Mouse (Mus musculus) spleen, adult 18-20 months (tissue): Measurements from ENCODE around the gene Dhx32.

ENCODE experiments used
- DNase-seq, 2 experiments: peaks; one replicate each; pipeline ENCODE4 v3.0.0; 2022; ENCODE audit warnings: mixed read lengths in 2 of 2

Gene Dhx32

DNA sequence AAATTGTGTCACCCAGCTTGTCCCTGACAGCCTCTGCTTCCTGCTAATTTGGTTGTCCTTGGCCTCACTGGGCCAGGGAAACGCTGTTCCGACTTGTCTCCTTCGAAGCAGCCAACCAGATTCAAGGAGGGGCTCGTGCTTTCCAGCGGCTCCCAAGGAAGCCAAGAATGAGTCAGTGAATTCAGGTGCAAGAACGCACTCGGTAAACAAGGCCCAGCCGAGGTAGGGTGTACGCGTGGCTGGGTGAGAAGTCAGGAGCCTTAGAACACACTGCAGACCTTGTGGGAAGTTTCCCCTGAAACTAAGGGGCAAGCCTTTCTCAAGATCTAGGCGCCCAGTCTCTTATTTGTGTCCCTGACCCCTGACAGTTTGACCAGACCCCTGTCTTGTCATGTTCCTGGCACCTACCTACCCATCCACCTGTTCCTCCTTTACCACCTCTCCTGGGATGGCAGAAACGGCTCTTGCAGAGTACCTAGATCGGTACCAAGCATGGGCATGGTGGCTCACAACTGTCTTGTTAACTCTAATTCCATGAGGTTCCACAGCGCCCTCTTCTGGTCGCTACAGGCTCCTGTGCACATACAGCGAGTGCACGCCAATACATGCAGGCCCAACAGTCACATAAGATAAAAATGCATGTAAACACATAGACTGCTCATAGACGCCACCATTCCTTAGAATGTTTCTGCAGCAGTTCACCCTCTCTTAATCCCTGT is at the start of gene Dhx32:
TSS of gene Dhx32 (minus strand) at position 10 of the 719 bp plus-strand sequence.
- DNase-seq = peak in 1 of 2 experiments; percentile 25

DNA sequence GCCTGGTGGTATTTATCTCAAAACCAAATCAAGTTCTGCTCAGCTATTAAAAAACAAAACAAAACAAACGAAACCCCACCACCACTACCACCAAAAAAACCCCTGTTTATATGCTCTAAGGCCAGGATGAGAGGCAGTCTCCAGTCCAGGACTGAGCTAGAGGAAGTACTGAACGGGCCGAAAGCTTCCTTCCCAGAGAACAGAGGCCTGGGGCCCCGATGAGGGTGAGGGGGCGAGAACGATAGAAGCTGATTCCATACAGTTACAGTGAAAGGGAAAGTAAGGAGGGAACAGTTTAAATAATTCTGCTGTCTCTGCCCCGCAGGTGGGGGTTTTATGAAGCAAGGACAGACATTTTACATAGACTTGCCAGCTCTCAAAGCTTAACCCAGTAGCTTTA is 47.1 kb upstream of the Dhx32 start:
- no peak for DNase-seq

DNA sequence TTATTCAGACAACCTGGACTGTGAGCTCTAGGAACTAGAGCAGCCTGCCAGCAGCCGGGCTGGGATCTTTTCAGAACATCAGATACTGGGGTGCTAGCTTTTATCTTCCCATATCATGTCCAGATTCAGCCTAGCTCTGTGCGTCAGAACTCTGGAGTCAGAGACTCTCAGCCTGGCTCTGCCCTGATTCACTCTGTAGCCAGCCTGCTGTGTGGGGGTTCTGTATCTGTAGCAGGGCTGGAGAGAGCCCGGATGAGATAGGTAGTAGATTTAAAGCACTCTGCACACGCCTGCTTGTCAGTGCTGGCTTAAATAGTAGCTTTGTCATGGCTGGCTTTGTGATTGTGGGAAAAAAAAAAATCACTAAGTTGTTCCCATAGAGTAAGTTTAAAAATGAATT is 46.0 kb upstream of the Dhx32 start:
- no peak for DNase-seq

DNA sequence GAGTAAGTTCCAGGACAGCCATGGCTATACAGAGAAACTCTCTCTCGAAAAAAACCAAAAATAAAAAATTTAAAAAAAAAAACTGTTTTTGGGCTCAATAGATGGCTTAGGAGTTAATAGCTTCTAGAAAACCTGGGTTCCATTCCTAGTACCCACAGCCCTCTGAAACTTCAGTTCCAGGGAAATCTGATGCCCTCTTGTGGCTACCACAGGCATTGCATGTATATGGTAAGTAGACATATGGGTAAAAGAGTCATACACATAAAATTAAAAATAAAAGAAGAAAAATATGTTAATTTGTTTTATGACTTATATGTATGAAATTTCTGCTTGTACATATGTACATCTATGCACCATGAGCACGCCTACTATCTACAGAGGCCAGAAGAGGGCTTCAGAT is 42.1 kb upstream of the Dhx32 start:
- DNase-seq = peak in 1 of 2 experiments; percentile 6

DNA sequence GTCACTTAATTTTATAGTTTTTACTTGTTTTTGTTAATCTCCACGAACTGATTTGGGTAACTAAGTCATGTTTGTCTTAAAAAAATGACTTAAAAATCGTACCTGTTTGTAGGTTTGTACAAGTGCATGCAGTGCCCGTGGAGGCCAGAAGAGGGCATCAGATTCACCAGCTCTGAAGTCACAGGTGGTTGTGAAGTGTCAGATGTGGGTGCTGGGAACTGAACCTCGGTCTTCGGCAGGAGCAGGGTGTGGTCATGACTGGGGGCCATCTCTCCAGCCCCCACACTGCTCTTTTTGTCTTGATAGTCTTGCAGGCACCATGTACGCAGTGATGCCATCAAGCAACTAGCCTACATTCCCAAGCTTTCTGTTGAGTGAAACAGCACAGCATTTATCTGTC is 41.2 kb upstream of the Dhx32 start:
- no peak for DNase-seq

DNA sequence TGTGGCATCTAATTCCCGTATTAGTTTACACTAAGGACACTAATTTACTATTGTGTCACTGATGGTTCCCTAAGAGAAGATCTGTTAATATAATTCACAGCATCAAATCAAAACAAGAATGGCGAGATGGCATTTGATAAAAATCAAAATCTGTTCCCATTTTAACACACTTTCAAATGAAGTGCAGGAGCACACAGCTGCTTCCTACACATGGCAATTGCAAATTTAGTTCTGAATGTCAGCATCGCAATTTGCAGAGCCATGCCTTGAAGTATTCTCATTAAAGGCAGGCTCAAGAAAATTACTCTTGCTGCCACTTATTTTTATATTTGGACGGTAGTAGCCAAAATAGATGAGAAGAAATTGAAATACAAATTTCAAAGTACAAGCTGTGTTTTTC is 30.8 kb upstream of the Dhx32 start:
- DNase-seq = no peak

DNA sequence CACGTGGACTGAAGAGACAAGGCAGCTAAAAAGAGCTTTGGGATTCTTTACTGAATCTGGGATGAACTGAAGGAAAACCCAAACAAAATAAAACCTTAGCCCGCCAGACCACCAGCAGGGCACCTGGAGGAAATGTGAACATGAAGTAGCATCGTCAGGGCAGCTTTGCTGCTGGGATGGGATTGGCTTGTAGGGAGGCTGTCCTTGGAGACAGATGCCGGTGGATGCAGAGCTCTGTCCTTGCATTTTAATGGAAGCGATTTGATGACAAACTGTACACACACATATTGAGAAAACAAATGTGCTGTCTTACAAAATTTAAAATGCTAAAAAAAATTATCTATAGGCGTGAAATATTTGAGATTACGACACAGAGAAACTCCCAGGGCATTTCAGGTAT is 30.4 kb upstream of the Dhx32 start:
- no peak for DNase-seq

DNA sequence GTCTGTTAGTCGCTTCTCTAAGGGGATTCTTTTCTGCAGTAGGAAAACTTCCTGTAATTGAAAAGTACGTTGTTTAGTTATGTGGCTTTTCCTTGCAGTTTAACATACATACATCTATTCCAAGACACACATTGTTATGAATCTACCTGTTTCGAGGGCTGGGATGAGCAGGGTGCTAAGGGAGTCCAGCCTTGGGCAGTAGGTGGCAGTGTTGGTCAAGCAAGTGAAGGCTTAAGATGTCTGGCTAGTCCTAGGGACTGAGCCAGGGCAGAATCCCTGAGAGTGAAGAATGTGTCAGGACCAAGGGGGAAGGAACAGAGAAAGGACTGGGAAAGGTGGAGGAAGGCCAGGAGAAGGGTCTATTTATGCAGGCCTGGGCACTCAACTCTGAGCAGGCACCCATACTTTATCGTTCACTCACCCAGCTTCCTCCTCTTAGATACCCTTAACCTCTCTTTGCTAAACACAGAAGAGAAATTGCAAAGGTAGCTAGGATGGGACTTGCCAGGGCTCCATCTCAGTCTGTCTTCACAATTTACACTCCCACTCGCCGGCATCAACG is 23.2 kb upstream of the Dhx32 start:
- peak in 1 of 2 experiments; percentile 14 for DNase-seq

DNA sequence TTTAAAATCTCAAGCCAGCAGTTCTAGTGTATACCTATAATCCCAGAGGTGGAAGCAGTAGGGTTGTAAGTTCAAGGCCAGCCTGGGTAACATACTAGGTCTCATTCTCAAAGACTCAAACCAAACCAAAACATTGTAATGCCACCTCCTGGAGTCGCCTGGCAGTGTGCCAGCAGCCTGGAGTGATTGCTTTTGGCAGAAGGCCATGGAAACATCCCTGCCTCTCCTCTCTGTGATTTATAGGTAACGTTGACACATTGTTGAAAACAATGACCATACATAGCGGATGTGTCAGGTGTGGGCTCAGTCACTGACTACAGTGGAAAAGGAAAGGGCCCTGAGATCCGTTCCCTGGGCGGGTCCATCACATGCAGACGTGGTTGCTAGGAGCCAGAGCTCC is 19.3 kb upstream of the Dhx32 start:
- no peak for DNase-seq

DNA sequence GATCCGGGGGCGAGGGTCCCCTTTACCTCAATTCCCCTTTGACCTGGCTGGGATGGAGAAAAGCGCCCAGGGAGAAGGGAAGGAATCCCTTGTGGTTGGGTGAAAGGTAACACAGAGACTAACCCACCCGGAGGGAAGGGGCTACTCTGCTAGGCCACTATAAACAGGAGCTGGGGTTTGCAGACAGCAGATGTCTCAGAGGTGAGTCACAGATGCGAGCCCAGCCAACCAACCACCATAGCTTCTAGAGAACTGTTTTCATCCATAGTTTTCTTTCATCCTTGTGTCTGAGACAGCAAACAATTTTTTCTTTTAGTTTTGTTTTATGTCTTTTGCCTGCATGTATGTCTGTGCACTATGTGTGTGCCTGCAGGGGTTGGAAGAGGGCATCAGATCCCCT is 17.4 kb upstream of the Dhx32 start:
- no peak for DNase-seq

DNA sequence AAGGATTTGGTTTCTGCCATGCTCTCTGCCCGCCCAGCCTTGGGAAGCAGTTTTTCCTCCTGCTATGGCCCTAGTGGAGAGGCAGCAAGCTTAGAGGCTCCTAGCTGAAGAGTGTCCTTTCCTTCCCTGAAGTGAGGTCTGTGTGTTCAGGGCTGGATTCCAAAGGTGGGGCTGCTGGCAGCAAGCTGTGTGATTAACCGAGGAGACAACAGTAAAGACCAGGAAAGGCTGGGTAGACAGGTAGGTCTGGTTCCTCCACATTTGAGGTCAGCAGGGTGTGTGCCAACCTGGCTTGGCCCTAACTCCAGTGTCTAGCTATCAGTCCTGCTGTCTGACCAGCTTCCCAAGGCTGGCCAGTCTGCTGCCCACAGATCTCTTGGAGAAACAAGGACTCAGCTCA is 12.2 kb upstream of the Dhx32 start:
- no peak for DNase-seq

DNA sequence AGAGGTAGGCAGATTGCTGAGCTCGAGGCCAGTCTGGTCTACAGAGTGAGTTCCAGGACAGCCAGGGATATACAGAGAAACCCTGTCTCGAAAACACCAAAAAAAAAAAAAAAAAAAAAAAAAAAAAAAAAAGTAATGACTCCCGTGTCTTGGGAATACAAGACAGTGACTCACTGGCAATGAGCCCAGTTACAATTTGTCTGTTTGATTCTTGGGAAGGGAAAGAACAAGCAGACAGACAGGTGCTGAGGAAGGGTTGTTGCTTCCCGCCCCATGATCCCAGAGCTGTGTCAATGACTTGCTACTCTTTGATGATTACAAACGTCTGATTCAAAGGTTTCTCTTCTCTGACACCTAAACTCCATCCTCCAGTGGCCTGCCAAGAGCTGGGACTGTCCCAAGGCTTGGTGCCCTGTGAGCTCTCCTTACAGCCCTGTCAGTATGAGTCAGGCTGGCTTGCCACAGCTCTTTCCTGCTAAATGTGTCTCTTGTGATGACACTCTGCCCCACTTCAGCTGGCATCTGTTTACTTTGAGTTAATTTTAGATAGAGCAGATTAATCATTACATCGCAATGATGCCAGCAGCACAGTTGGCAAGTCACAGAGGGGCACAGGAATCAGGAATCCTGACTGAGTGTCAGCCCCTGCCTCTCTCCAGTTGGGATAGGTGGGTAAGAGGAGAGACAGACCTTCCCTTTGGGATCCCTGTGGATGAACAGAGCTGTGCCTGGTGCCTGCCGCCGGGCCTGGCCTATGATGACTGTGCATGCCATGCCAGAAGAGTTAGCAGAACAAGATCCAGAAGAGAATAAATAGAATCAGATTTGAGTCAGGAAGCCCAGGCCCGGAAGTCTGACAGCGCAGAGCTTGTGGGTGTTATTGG is 11.0 kb upstream of the Dhx32 start:
- no peak for DNase-seq

DNA sequence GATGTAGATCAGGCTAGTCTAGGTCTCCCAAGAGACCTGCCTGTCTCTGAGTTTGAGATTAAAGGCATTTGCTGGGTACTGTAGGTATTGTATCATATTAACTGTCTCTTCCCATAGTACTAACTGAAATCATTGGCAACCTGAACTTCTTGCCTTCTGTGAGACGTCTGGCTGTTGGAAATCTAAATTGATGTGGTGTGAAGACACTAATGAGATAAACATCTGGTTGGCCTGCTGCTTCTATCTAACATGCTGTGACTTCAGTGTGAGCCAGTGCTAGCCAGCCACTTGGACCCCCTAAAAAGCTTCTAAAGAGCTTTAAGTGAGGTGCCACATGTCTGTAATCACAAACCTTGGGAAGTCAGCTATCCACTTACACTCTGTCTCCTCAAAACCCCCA is 10.2 kb upstream of the Dhx32 start:
- DNase-seq = no peak

DNA sequence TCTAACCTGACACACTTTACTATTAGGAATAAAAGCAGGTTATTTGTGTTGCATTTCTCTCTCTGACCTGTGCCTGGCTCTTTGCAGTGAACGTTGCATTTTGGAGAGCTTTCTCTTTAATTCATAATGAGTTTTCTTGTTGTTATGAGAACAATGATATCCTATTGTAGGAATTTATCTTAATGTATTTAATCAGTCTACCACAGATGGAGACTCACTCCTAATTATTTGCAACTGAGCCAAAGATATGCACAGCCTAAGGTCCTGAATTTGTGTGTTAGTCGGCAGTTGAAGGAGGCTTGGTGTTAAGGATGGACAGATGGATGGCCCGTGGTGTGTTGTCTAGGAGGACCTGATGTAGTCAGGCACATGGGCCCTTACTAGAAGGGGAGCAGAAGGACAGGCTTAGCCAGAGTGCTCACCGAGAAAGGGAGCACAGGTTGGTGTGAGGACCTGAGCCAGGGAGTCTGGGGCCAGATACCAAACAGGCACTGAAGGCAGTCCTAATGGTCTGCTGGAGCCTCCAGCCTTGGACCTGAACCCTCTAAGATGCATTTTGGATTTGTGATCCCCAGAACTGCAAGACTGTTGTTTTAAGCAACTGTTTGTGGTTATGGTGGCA is 8.2 kb upstream of the Dhx32 start:
- DNase-seq = no peak

DNA sequence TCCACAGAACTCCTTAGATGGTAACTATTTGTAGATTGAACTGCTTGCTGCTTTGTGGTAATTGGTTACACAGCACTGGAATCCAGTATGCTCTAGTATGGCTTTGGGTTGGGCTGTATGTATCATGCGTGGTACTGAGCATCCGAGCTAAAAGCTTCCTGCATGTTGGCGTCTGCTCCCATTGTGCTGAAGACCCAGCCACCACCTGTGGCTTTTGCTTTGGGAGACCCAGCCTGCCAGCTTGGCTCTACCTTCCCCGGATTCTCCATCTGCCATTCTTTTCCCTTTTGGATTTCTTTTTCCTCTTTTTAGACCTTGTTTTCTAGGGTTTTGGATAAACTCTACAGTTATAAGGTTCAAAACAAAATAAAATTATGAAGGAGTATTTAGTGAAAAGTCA is 7.6 kb upstream of the Dhx32 start:
- DNase-seq = no peak

DNA sequence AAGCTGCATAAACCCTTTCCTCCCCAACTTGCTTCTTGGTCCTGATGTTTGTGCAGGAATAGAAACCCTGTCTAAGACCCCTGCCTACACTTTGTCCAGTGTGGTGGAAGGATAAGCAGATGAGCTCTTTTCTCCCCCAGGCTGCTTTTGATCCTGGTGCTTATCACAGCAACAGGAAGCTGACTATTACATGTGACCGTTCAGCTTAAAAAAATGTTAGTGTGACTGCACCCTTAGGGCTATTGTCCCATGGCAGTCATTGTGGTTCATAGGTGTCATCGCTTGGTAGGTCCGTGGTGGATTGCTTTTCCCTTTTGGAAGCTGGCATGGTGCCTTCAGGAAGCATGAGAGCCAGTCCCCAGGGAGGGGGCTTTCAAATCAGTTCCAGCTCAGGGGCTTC is 5.6 kb upstream of the Dhx32 start:
- DNase-seq = no peak

DNA sequence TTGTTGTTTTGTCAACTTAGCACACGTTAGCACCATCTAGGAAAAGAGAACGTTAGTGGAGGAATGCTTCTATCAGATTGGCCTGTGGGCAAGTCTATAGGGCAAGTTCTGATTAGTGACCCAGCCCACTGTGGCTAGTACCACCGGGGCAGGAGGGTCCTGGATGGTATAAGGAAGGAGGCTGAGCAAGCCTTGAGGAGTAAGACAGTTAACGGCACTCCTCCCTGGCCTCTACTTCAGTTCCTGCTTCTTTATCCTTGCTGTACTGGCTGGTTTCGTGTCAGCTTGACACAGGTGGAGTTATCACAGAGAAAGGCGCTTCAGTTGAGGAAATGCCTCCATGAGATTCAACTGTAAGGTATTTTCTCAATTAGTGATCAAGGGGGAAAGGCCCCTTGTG is 5.0 kb upstream of the Dhx32 start:
- no peak for DNase-seq

DNA sequence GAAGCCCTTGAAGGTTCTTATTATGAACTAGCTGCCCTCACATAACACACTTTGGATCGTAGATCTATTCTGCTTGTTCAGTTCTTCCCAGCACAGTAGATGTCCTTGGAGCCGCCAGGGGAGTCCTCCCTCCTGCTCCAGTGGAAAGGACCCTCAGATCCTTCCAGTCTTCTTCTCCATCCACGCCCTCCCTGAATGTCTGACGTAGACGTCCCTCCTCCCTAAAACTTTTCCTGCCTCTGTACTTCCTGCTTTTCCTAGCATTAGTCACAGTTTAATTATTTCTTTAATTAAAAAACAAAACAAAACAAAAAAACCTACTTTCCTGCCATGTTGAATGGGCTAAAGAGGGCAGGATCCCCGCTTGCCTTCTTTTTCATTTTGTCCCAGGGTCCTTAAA is 535 bp downstream of the Dhx32 start:
- no peak for DNase-seq

DNA sequence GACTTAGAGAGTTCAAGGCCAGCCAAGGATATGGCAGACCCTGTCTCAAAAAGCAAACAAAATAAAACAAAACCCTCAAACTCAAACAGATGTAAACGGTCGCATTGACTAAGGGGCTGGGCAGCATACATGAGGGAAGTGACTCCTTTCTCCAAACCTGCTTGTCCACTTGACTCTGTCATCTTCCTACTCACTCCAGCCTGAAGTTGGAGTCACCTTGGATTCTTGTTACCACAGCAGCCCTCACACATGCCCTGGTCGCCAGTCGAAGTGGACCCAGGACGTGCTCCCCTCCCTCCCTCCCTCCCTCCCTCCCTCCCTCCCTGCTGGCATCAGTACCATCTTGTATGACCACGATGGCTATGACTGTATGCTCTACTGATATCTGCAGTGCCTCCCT is 943 bp downstream of the Dhx32 start:
- no peak for DNase-seq

DNA sequence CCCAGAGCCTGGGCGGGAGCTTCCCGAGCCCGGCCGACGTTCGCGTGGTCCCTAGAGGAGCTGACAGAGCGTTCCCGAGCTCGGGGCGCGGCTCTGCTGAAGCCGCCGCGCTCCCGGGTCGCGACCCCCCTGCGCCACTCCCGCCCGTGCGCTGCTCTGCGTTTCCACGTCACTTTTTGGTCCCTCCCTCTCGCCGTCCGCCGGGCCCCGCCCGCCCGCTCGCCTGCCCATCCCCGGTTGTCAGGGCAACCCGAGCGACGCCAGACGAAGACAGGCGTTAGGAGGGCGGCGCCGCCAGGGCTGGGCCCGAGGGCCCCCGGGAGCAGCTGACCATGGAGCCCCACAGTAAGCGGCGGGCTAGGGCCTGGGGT is 5.9 kb downstream of the Dhx32 start, which contains the start of gene Fank1:
TSS of gene Fank1 (plus strand) at position 236 of the 371 bp plus-strand sequence.
- peak; percentile 74 to 84 for DNase-seq

DNA sequence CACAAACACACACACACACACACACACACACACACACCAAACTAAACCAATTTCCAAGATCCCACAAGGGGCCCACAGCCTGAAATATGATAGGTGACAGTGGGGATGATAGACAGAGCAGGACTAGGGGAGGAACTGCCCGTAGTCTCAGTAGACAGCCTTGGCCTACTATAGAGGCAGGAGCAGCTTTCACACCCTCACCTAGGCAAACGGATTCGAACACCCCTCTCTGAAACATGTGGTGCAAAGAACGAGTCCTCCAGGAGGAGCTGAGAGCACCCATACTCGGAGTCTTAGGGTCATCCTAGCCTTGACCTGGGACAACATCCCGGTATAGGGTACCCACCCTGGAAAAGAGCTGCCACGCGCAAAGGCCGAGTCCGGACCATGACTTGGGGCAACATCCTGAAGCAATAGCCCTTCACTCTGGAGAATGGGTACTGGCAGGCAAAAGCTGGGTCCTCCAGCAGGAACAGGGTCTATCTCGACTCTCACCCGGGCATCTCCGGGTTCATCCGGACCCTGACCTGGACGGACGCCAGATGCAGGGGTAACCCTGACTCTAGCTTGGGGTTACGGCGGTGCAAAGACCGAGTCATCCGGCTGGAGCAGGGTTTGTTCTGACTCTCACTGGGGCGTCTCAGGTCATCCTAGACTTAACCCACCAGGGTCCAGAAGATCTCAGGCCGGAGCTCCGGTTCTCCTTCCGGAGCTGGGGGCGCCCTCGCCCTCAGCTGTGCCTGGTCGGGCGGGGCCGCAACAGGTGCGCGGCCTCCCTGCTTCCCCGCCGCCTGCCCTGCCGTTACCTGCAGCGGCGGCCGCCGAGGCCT is 6.5 kb downstream of the Dhx32 start:
- no peak for DNase-seq

DNA sequence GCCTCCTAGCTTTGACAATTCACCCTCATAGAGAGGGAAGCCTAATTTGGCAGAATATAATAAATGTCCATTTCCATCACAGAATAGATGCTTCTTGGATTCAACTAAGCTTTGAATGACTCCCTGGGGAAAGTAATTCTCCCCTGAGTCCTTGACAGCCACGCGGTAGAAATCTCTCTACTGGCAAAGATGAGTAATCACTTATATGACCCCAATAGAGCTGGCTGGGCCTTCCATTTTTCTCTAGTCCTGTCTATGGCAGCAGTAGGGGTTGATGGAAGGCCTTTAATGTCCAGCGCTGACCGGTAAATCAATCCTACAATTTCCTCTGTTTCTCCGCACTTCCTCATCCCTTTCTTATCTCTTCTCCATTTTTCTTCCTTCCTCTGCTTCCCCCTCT is 7.3 kb downstream of the Dhx32 start:
- DNase-seq = no peak

DNA sequence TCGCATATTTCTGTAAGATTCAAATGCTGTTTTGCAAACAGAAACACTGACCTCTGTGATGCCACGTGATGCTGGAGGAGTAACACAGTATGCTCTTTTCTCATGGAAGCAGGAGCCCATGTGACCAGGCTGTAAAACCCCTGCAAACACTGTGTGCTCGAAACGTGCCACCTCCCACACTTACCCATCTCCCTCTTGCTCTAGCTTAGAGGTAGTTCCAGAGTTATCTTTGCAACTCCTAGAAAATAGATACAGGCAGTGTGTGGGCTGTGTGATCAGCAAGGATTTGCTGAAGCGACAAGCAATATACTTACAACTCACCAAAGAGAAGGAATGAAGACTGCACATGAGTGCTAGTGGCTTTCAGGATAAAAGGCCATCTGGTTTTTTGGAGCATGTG is 14.0 kb downstream of the Dhx32 start:
- no peak for DNase-seq
